Mouse (Mus musculus): Measurements from ENCODE around the gene Zfp366. TPM values are rescaled to one million over a fixed set of nuclear protein-coding genes. Genes with fewer than 3 reads are reported as not detected.

Gene Zfp366
- total and polyA plus RNA-seq, 3 experiments = not detected

- H3K79me2 ChIP-seq (replicated peaks; ENCODE audit: control insufficient read depth, extremely low read depth, insufficient read depth, poor library complexity, severe bottlenecking) = no peaks in the 10 kb centered on the region
- H3K4me2 ChIP-seq (ENCODE audit: insufficient read depth, low read depth, poor library complexity, severe bottlenecking) = no peak overlapping the region
- no peak overlapping the region for H3K9ac ChIP-seq (ENCODE audit: insufficient read depth, low read depth)
- H3K4me1 ChIP-seq (ENCODE audit: control insufficient read depth in 1 of 2, insufficient read depth in 2 of 2) = peaks cover 0 to 3% of the 10 kb centered on the region in 2 experiments; a peak in 1 of 4 replicates
- no peak for DNase-seq (ENCODE audit: extremely low read depth)
- peaks cover 11% of the 10 kb centered on the region for H3K9me3 ChIP-seq (replicated peaks; ENCODE audit: low read length)
- H3K36me3 ChIP-seq (replicated peaks in 1 of 2; ENCODE audit: control insufficient read depth in 1 of 2, insufficient read depth in 1 of 2, low read length in 1 of 2) = no peaks in the 10 kb centered on the region
- no peak overlapping the region for H3K27ac ChIP-seq (ENCODE audit: insufficient read depth, low read depth)
- dilution Hi-C loops (cut with MboI; ENCODE audit: extremely low pct_ligation_motif_present, extremely low pct_unique_long_range_greater_than_20kb, low sequenced_read_pairs) = no loop called here
- no peak for TF ChIP-seq POLR2AphosphoS2 (IDR thresholded peaks at IDR 0.05; ENCODE audit: low read depth, low read length)
- TF ChIP-seq USF1 (IDR thresholded peaks at IDR 0.05; ENCODE audit: low read depth, low read length) = no peak
- TF ChIP-seq NELFE (IDR thresholded peaks at IDR 0.05; ENCODE audit: low read depth, low read length) = no peak
- no peak for TF ChIP-seq MAFK (IDR thresholded peaks at IDR 0.05; ENCODE audit: insufficient replicate concordance, low read length)
- TF ChIP-seq CHD1 (IDR thresholded peaks at IDR 0.05; ENCODE audit: low read depth, low read length) = no peak
- no peak for TF ChIP-seq TBP (conservative IDR thresholded peaks at IDR 0.05; ENCODE audit: low read depth, low read length)
- TF ChIP-seq UBTF (IDR thresholded peaks at IDR 0.05; ENCODE audit: low read depth, low read length) = no peak
- no peak for TF ChIP-seq TCF12 (IDR thresholded peaks at IDR 0.05; ENCODE audit: low read depth, low read length)
- no peak for TF ChIP-seq ETS1 (conservative IDR thresholded peaks at IDR 0.05; ENCODE audit: low read depth, low read length)
- no peak for TF ChIP-seq MAZ (IDR thresholded peaks at IDR 0.05; ENCODE audit: low read depth, low read length)
- TF ChIP-seq BHLHE40 (IDR thresholded peaks at IDR 0.05; ENCODE audit: low read depth, low read length) = no peak
- no peak for TF ChIP-seq MEF2A (IDR thresholded peaks at IDR 0.05; ENCODE audit: borderline replicate concordance, low read depth, low read length)
- TF ChIP-seq ZKSCAN1 (IDR thresholded peaks at IDR 0.05; ENCODE audit: borderline replicate concordance, low read depth, low read length) = no peak
- in situ Hi-C loops (cut with MboI; ENCODE audit: low pct_ligation_motif_present, low pct_unique_long_range_greater_than_20kb, low sequenced_read_pairs) = no loop called here
- H3K4me3 ChIP-seq (replicated peaks in 1 of 3; ENCODE audit: low read depth in 2 of 3, low read length in 2 of 3, poor library complexity in 1 of 3) = no peak overlapping the region
- H3K27me3 ChIP-seq (replicated peaks) = peaks cover 61% of the 10 kb centered on the region
Measured at GRCm38 (mm10) chr13:99254781-99255180, 70.2 kb downstream of the Zfp366 start.

DNA sequence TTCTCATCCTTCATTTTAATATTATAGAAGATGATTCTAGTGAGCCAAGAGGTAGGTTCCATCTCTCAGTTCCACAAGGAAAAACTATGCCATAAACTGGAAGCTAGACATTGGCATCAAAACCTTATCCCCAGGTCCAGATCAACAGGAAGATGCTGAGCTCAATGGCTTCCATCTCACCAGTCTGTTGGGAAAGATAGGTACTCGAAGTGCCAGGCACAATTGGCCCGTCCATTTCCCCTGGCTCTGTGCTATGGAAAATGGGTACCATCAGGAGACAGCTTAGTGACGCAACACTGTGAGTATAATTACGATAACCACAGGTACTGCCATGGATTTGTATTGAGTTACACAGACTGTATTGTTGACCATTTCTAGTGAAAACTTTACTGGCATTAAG lies 72.3 kb downstream of the Zfp366 start:
- H3K79me2 ChIP-seq (replicated peaks; ENCODE audit: control insufficient read depth, extremely low read depth, insufficient read depth, poor library complexity, severe bottlenecking) = no peaks in the 10 kb centered on the region
- H3K36me3 ChIP-seq (replicated peaks in 1 of 2; ENCODE audit: control insufficient read depth in 1 of 2, insufficient read depth in 1 of 2, low read length in 1 of 2) = no peaks in the 10 kb centered on the region
- no peak overlapping the region for H3K4me3 ChIP-seq (replicated peaks in 1 of 3; ENCODE audit: low read depth in 2 of 3, low read length in 2 of 3, poor library complexity in 1 of 3)
- H3K4me1 ChIP-seq (ENCODE audit: control insufficient read depth in 1 of 2, insufficient read depth in 2 of 2) = peaks cover 3 to 8% of the 10 kb centered on the region in 2 experiments; a peak in 2 of 4 replicates
- no peak for DNase-seq (ENCODE audit: extremely low read depth)
- dilution Hi-C loops (cut with MboI; ENCODE audit: extremely low pct_ligation_motif_present, extremely low pct_unique_long_range_greater_than_20kb, low sequenced_read_pairs) (no loop called here), in situ Hi-C loops (cut with MboI; ENCODE audit: low pct_ligation_motif_present, low pct_unique_long_range_greater_than_20kb, low sequenced_read_pairs) (no loop called here)
- TF ChIP-seq IRF4 (IDR thresholded peaks at IDR 0.05; ENCODE audit: low read depth, low read length) = no peak
- TF ChIP-seq ZMIZ1 (IDR thresholded peaks at IDR 0.05; ENCODE audit: low read depth, low read length) = no peak
- TF ChIP-seq ZC3H11A (IDR thresholded peaks at IDR 0.05; ENCODE audit: low read depth, low read length) = no peak
- no peak for TF ChIP-seq NRF1 (IDR thresholded peaks at IDR 0.05; ENCODE audit: low read depth, low read length)
- TF ChIP-seq RAD21 (IDR thresholded peaks at IDR 0.05; ENCODE audit: low read depth, low read length) = no peak
- TF ChIP-seq ELF1 (IDR thresholded peaks at IDR 0.05; ENCODE audit: low read depth, low read length) = no peak
- no peak for TF ChIP-seq TBP (conservative IDR thresholded peaks at IDR 0.05; ENCODE audit: low read depth, low read length)
- no peak for TF ChIP-seq NELFE (IDR thresholded peaks at IDR 0.05; ENCODE audit: low read depth, low read length)
- no peak for TF ChIP-seq CHD2 (IDR thresholded peaks at IDR 0.05; ENCODE audit: low read length)
- TF ChIP-seq JUND (conservative IDR thresholded peaks at IDR 0.05; ENCODE audit: low read depth, low read length) = no peak
- TF ChIP-seq EP300 (IDR thresholded peaks at IDR 0.05; ENCODE audit: low read length) = no peak
- TF ChIP-seq MEF2A (IDR thresholded peaks at IDR 0.05; ENCODE audit: borderline replicate concordance, low read depth, low read length) = no peak
- no peak for TF ChIP-seq ZKSCAN1 (IDR thresholded peaks at IDR 0.05; ENCODE audit: borderline replicate concordance, low read depth, low read length)
- no peak overlapping the region for H3K9ac ChIP-seq (ENCODE audit: insufficient read depth, low read depth)
- H3K9me3 ChIP-seq (replicated peaks; ENCODE audit: low read length) = peaks cover 8% of the 10 kb centered on the region
- H3K4me2 ChIP-seq (ENCODE audit: insufficient read depth, low read depth, poor library complexity, severe bottlenecking) = no peak overlapping the region
- peaks cover 51% of the 10 kb centered on the region for H3K27me3 ChIP-seq (replicated peaks)
- no peak overlapping the region for H3K27ac ChIP-seq (ENCODE audit: insufficient read depth, low read depth)
